Mouse (Mus musculus): ENCODE results near the gene Dhh. TPM values are rescaled to one million over a fixed set of nuclear protein-coding genes. Genes with fewer than 3 reads are reported as not detected.

The Dhh gene
- total and polyA plus RNA-seq, 3 experiments = 2.3 to 3.5 (median 3.1) TPM

DNA sequence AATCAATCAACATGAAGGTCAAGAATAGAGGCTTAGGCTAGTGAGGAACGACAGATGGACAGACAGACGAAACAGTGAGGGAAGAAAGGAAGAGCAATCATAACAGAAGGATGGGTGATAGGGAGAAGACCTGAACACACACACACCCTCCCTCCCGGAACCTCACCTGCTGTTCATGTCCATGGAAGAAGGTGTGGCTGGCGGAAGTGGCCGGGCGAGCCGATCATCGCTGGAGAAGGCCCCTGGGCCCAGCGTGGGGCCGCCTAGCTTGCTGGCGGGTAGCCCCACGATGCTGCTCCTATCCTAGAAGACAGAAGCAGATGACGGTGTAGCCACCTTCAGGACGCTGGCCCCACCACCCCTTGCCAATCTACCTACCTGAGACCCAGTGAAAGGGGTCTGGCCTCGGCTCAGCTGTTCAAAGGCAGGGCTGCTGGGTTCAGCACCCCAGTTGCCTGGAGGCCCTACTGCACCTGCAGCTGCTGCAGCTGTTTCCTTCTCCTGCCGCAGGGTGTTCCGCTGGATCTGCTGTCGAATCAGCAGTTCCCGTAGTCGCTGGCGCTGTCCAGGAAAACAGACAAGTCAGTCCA, 47.0 kb downstream of the Dhh start:
- no peak for DNase-seq

DNA sequence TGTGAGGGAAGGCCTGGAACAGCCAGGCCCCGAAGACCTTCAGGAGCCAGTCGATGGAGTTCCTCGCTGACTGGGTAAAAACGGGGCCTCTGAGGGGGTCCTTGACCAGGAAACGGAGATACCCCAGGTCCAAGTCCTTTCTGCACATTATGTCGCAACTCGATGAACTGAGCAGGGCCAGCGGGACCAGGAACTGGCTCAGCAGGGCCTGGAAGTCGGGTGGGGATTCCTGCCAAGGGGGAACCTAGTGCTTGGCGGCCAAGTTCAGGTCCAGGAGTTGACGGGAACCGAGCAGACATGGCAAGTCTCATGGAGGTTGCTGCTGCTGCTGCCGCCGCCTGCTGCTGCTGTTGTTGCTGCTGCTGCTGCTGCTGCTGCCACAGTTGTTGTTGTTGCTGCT, 47.7 kb downstream of the Dhh start:
- no peak for DNase-seq

DNA sequence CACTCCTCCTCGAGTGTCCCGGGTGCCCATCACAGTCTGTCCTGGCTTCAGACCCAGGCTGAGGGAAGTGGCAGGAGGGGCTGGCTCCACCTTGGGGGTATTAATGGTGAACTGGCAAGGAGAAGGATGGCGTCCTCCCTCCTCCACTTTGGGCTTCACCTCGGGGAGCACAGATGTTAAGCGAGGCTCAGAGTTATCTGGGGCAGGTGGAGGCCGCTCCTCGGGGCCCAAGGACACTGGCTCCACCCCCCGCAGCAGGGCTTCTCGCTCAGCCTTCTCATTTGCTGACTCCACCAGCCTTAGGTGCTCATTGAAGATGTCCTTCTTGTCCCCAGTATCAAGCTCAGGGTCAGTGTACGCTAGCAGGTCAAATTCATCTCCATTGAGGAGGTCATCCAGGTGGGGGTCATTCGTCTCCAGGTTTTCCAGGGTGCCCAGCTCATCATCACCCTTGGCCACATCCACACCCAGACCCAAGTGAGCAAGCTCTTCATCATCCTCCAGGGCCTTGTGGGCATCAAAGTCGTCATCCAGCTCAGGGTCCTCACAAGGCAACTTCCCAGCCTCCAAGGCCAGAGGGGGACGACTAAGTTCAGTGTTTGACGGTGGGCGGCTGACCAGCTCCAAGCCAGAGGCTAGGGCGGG, 48.3 kb downstream of the Dhh start:
- peak; percentile 70 for DNase-seq

DNA sequence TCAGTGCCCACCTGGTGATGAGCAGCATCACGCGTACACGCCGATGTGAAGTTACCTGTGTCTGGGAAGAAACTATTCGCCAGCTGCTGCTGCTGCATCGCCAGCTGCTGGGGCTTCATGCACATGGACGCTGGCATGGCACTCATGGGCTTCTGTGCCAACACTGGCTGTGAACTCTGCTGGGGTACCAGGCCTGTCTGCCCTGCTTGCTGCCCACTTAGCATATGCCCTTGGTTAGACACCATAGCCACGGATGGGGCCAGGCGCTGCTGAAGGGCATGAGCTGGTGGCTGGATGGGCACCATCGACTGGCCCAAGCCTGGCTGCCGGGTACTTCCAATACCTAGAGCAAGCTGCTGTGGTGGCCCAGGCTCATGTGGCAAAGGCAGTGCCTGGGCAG, 49.2 kb downstream of the Dhh start:
- DNase-seq = no peak

DNA sequence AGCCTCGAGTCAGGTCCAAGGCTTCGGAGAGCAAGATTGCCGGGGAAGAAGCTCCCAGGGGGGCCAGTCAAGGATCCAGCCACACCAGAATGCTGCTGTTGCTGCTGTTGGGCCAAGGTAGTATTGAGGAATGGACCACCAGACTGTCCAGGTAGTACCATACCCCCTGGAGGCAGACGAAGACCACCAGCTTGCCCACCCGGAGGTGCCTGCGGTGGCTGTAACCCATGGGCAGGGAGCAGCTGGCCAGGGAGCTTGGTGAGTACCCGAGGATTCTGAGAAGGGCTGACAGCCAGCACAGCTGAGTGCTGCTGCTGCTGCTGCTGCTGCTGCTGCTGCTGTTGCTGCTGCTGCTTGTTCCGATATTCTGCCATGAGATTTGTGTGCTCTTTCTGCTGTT, 52.2 kb downstream of the Dhh start:
- no peak for DNase-seq

DNA sequence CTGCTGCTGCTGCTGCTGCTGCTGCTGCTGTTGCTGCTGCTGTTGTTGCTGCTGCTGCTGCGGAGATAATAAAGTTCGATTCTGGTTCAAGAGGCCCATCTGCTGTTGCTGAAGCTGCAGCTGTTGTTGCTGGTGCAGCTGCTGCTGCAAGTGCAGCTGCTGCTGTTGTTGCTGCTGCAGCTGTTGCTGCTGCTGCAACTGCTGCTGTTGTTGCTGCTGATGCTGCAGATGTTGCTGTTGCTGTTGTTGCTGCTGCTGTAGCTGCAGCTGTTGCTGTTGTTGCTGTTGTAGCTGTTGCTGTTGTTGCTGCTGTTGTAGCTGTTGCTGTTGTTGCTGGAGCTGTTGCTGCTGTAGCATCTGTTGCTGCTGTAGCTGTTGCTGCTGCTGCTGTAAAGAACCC, 53.2 kb downstream of the Dhh start:
- no peak for DNase-seq

DNA sequence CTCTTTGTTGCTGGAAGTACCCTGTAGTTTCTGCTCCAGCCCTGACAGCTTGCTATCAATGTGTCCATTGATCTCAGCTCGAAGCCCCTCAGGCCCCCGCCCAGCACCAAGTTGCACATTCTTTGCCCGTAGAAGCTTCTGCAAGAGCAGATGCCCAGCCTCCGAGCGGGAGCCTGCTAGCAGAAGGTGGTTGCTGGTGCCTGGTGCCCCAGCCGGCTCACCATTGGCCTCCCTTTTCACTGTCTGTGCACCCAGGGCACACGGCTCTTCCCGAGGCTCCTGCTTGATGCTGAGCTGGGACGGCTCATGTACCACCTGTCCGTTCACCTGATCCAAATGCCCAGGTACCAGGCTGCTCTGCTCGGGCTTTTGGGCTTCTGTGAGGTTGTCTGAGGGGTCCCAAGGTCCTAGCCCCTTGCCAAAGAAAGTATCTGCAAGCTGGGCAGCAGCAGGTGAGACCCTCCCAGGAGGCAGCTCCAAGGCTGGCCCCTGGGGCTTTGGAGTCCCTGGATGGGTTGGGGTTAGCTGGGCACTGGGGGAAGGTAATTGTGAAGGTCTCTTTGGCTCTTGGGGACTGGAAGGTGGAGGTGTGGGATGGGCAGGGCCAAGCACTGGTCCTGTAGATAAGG, 54.6 kb downstream of the Dhh start:
- DNase-seq = no peak

Other genes starting within 250 kb of the Dhh start
- gene Ddx23, start 235.6 kb downstream of the Dhh start, total RNA-seq (2021) = 10 to 100 TPM; 65.5 to 84.6 TPM
- 25.6 and 27.7 TPM in 2 replicates for gene Ddx23, start 235.6 kb downstream of the Dhh start, polyA plus RNA-seq (2012; rRNA removed)
- 1 to 10 TPM; 3.9 to 4.0 TPM for gene Rnd1, start 221.1 kb downstream of the Dhh start, total RNA-seq (2021)
- gene Rnd1, start 221.1 kb downstream of the Dhh start, polyA plus RNA-seq (2012; rRNA removed) = 1.4 and 3.0 TPM in 2 replicates
- gene Ccdc65, start 190.3 kb downstream of the Dhh start, total RNA-seq (2021) = under 1 TPM; 0.32 to 0.62 TPM
- gene Ccdc65, start 190.3 kb downstream of the Dhh start, polyA plus RNA-seq (2012; rRNA removed) = 0.11 and 0.23 TPM in 2 replicates
- gene Fkbp11, start 170.3 kb downstream of the Dhh start, total RNA-seq (2021) = 1 to 10 TPM; 4.9 to 9.3 TPM
- 8.4 and 10.0 TPM in 2 replicates for gene Fkbp11, start 170.3 kb downstream of the Dhh start, polyA plus RNA-seq (2012; rRNA removed)
- gene Arf3, start 135.3 kb downstream of the Dhh start, total RNA-seq (2021) = 100 to 1,000 TPM; 130 to 136 TPM
- 82.4 and 106 TPM in 2 replicates for gene Arf3, start 135.3 kb downstream of the Dhh start, polyA plus RNA-seq (2012; rRNA removed)
- gene Wnt10b, start 120.4 kb downstream of the Dhh start, total RNA-seq (2021) = 1 to 10 TPM in 1 of 2 experiments, under 1 TPM in 1; 0.84 to 2.2 TPM
- 0.45 and 2.2 TPM in 2 replicates for gene Wnt10b, start 120.4 kb downstream of the Dhh start, polyA plus RNA-seq (2012; rRNA removed)
- gene Wnt1, start 108.7 kb downstream of the Dhh start, total RNA-seq (2021) = not detected
- gene Wnt1, start 108.7 kb downstream of the Dhh start, polyA plus RNA-seq (2012; rRNA removed) = 0.08 TPM in 1 of 2 replicates, not detected in the other
- gene Ddn, start 89.0 kb downstream of the Dhh start, total RNA-seq (2021) = under 1 TPM in 1 of 2 experiments, not detected in 1; 0.35 TPM
- 0.03 and 0.08 TPM in 2 replicates for gene Ddn, start 89.0 kb downstream of the Dhh start, polyA plus RNA-seq (2012; rRNA removed)
- 10 to 100 TPM; 77.1 to 79.8 TPM for gene Prkag1, start 67.0 kb downstream of the Dhh start, total RNA-seq (2021)
- 54.9 and 57.3 TPM in 2 replicates for gene Prkag1, start 67.0 kb downstream of the Dhh start, polyA plus RNA-seq (2012; rRNA removed)
- gene Kmt2d, start 27.3 kb downstream of the Dhh start, total RNA-seq (2021) = 10 to 100 TPM; 36.8 to 58.2 TPM
- gene Kmt2d, start 27.3 kb downstream of the Dhh start, polyA plus RNA-seq (2012; rRNA removed) = 21.0 and 22.3 TPM in 2 replicates
- 1 to 10 TPM in 1 of 2 experiments, under 1 TPM in 1; 0.69 to 3.6 TPM for gene Rhebl1, start 4.0 kb downstream of the Dhh start, total RNA-seq (2021)
- gene Rhebl1, start 4.0 kb downstream of the Dhh start, polyA plus RNA-seq (2012; rRNA removed) = 1.3 and 2.0 TPM in 2 replicates
- 10 to 100 TPM; 11.5 to 14.2 TPM for gene Lmbr1l, start 19.7 kb upstream of the Dhh start, total RNA-seq (2021)
- 36.3 and 58.5 TPM in 2 replicates for gene Lmbr1l, start 19.7 kb upstream of the Dhh start, polyA plus RNA-seq (2012; rRNA removed)
- 100 to 1,000 TPM; 235 to 261 TPM for gene Tuba1b, start 36.0 kb upstream of the Dhh start, total RNA-seq (2021)
- 616 and 725 TPM in 2 replicates for gene Tuba1b, start 36.0 kb upstream of the Dhh start, polyA plus RNA-seq (2012; rRNA removed)
- 10 to 100 TPM in 1 of 2 experiments, not detected in 1; 10.9 TPM for gene Gm49450, start 55.0 kb upstream of the Dhh start, total RNA-seq (2021)
- gene Gm49450, start 55.0 kb upstream of the Dhh start, polyA plus RNA-seq (2012; rRNA removed) = 49.5 and 126 TPM in 2 replicates
- 100 to 1,000 TPM in 1 of 2 experiments, 10 to 100 TPM in 1; 63.2 to 125 TPM for gene Tuba1a, start 55.2 kb upstream of the Dhh start, total RNA-seq (2021)
- 128 and 133 TPM in 2 replicates for gene Tuba1a, start 55.2 kb upstream of the Dhh start, polyA plus RNA-seq (2012; rRNA removed)
- gene Tuba1c, start 131.4 kb upstream of the Dhh start, total RNA-seq (2021) = 100 to 1,000 TPM; 270 to 284 TPM
- 205 and 318 TPM in 2 replicates for gene Tuba1c, start 131.4 kb upstream of the Dhh start, polyA plus RNA-seq (2012; rRNA removed)
- gene Prph, start 156.6 kb upstream of the Dhh start, total RNA-seq (2021) = under 1 TPM; 0.43 to 0.86 TPM
- 2.4 and 8.5 TPM in 2 replicates for gene Prph, start 156.6 kb upstream of the Dhh start, polyA plus RNA-seq (2012; rRNA removed)
- gene Troap, start 176.0 kb upstream of the Dhh start, total RNA-seq (2021) = under 1 TPM; 0.73 to 0.78 TPM
- gene Troap, start 176.0 kb upstream of the Dhh start, polyA plus RNA-seq (2012; rRNA removed) = 2.8 and 5.2 TPM in 2 replicates
- gene C1ql4, start 189.3 kb upstream of the Dhh start, total RNA-seq (2021) = not detected
- gene C1ql4, start 189.3 kb upstream of the Dhh start, polyA plus RNA-seq (2012; rRNA removed) = not detected in 2 replicates
- gene Dnajc22, start 194.6 kb upstream of the Dhh start, total RNA-seq (2021) = 1 to 10 TPM; 3.2 to 4.4 TPM
- gene Dnajc22, start 194.6 kb upstream of the Dhh start, polyA plus RNA-seq (2012; rRNA removed) = 0.29 and 0.31 TPM in 2 replicates
- 10 to 100 TPM; 14.0 to 15.6 TPM for gene Spats2, start 227.4 kb upstream of the Dhh start, total RNA-seq (2021)
- 5.6 and 7.6 TPM in 2 replicates for gene Spats2, start 227.4 kb upstream of the Dhh start, polyA plus RNA-seq (2012; rRNA removed)